Mouse (Mus musculus) thymus, postnatal 25 days (tissue): ENCODE measurements around the gene Slc37a3.
"Not testable (repeated sequence)": the region's sequence is repeated elsewhere in the genome, so short reads cannot be mapped to it uniquely, and the experiment has no call there.

Source experiments
- DNase-seq: peaks from one replicate; pipeline ENCODE4 v3.0.0; 2022

Slc37a3 gene

DNA sequence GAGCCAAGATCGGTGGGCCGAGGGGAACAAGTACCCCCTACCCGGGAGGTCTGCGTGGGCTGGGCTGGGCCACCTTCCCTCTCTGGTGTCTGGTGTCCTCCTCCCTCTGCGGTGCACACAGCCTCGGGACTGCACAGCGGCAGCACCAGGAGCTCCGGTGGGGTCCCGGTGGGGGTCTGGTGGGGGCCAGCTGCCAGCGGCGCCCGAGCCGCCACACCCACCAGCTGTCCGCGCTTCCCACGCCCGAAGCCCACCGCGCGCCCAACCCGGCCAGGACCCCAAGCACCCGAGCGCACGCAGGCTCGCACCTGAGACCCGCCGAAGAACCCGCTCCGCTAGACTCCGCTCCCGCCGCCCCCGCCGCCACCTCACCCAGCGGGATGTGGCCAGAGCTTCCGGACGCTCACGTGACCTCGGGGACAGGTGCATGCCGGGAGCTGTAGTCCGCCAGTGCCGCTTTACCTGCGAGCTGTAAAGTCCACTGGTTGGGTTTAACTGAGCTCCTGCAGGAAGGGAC is at the start of gene Slc37a3:
Gene Slc37a3, minus strand, starts transcription at position 365 of the 517 bp plus-strand sequence.
- DNase-seq = peak; percentile 93

DNA sequence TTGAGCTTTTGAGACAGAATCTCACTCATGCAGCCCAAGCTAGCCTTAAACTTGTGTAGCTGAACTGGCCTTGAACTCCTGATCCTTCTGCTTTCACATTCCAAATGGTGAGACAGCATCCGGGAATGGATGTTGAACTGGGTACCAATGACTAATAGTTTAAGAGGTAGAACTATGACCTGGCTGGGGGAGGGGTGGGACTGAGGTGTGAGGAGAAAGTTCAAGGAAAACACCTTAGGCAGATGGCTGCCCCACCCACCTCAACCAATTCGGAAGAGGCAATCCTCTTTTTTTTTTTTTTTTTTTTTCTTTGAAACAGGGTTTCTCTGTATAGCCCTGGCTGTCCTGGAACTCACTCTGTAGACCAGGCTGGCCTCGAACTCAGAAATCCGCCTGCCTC is 49.2 kb upstream of the Slc37a3 start:
- no peak for DNase-seq

GRCm38 (mm10) chr6:39425181-39425580 is 47.7 kb upstream of the Slc37a3 start:
- DNase-seq = no peak

GRCm38 (mm10) chr6:39423686-39424085 is 46.2 kb upstream of the Slc37a3 start:
- no peak for DNase-seq

- DNase-seq = no peak
These were observed 45.7 kb upstream of the Slc37a3 start for GRCm38 (mm10) chr6:39423130-39423551.

DNA sequence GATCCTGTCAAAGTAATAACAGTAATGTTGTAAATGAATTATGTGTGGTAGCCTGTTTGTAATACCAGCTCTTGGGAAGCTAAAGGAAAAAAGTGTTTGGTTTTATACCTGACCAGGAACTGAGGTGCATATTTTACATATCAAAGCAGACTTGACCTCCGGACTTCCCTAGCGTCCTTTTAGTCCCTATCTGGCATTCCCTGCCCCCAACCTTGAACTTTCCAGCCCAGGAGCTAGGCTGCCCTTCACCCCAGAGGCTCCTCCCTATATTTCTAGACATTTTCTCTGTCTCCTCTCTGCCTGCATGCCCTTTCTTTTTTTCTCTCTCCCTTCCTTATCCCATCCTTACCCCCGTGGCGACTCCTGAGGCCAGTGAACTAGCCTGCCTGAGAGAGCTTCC is 43.4 kb upstream of the Slc37a3 start:
- no peak for DNase-seq

DNA sequence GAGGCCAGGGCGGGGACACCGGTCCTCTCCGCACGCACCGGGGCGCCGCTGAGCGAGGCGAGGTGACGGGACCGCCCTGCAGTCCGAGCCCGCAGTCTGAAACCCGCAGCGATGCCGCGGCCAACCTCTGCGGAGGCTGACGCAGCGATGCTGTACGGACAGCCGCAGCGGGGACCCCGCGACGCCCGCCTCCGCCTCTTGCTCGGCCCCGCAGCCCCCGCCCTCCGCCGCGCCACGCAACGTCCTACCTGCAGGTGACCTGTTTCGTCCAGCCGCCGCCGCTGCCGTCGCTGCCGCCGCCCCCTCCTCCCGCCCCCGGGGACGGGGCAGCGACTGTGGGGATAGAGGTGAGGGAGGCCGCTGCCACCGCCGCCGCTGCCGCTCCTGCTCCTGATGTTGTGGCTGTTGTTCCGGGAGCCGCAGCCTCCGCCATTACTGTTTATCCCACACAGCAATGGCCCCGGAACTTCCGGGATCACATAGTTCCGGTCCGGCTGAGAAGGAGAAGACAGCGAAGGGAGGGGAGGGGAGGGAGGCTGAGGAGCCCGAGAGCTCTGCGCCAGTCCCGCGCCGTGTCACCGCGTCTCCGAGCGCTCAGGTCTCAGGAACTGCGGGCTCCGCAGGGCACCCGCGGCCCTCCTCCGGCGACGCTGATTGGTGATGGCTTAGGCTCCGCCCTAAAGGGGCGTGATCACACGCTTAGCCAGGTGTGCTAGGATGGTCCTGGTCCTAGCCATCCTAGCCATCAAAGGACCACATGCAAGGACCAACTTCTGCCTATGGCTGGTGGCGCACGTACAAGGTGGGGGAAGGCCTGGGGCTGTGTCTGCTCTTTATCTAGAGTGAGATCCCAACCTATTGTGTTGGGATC is 42.6 kb upstream of the Slc37a3 start, which contains the start of gene Mkrn1:
Gene Mkrn1, minus strand, starts transcription at position 612 of the 871 bp plus-strand sequence.
- DNase-seq = peak; percentile 81

GRCm38 (mm10) chr6:39419386-39419850 is 41.9 kb upstream of the Slc37a3 start:
- DNase-seq = no peak

DNA sequence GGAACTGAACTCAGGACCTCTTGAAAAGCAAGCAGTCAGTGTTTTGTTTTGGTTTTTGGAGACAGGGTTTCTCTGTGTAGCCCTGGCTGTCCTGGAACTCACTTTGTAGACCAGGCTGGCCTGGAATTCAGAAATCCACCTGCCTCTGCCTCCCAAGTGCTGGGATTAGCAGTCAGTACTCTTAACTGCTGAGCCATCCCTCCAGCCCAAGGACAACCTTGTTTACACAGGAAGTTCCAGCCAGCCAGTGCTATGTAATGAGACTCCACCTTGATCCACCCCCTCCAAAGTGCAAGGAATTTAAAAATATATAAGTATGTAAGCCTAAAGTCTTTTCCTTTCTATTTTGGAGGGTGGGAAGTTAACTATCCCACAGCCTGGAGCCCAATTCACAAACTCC is 39.2 kb upstream of the Slc37a3 start:
- DNase-seq = not testable (repeated sequence)

DNA sequence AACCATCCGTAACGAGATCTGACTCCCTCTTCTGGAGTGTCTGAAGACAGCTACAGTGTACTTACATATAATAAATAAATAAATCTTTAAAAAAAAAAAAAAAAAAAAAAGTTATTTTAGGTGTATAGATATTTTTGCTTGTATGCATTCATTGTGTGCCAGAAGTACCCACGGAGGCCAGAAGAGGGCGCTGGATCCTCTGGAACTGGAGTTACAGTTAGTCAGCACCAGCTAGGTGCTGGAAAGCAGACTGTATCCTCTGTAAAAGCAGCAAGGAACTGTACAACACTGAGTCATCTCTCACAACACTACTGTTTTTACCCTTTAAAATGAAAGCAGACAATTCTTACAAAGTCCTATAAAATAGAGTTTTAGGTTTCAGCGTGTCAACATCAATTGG is 38.3 kb upstream of the Slc37a3 start:
- DNase-seq = peak; percentile 81

DNA sequence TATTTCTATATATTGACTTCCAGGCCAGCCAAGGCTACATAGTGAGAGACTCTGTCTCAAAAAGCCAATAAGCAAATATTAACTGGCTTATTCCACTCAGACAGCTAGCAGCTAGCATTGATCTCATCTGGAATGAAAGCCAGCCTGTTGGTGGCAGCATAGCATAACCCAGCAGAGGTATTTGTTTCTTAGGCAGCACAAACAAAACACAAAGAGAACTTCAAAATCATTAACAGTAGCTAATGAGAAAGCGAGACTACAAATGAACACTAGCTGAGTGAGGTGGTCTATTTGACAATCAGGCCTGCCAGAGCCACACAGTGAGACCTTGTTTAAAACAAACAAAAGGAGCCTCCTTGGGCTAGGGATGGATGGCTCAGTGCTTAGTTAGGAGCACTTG is 36.6 kb upstream of the Slc37a3 start:
- DNase-seq = no peak

GRCm38 (mm10) chr6:39406480-39406879 is 29.0 kb upstream of the Slc37a3 start:
- DNase-seq = no peak

DNA sequence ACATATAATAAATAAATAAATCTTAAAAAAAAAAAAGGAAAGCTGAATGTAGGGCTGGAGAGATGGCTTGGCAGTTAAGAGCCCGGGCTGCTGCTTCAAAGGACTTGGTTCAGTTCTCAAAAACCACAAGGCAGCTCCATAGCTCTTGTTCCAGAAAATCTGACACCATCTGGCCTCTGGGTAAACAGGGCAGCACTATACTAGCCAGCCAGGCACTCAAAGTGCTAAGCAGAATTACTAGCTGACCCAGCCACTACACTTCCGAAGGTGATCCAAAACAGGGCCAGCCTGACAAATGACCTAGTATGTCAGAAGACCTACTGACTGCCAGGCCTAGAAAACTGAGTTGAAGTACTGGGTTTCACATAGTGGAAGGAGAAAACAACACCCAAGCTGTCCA is 25.7 kb upstream of the Slc37a3 start:
- DNase-seq = no peak

DNA sequence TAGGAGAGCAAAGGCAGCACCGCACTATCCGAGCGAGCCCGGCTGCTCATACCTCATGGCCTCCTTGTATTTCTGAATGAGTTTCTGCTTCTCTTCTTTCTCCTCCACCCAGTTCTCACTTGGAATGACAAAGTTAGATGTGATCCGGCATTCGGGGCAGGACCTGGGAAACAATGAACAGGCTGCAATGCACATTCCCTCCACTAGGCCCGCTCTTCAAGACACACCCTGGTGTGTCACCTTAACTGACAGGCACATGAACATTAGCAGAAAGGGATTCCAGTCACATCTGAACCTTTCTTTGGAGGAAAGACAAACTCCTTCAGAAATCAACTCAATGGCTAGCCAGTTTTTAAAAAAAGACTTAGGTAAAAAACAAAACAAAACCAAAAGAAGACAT is 22.9 kb upstream of the Slc37a3 start:
- no peak for DNase-seq

- no peak for DNase-seq
These were observed 20.9 kb upstream of the Slc37a3 start for GRCm38 (mm10) chr6:39398342-39398741.

DNA sequence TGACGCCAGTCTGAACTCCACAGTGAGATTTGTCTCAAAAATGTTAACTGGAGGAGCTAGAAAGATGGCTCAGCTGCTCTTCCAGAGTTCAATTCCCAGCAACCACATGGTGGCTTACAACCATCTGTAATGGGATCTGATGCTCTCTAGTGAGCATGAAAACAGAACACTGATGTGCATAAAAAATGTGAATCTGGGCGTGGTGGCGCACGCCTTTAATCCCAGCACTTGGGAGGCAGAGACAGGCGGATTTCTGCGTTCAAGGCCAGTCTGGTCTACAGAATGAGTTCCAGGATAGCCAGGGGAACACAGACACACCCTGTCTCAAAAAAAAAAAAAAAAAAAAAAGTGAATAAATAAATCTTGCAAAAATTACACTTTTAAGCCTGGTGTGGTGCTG is 19.6 kb upstream of the Slc37a3 start:
- no peak for DNase-seq

DNA sequence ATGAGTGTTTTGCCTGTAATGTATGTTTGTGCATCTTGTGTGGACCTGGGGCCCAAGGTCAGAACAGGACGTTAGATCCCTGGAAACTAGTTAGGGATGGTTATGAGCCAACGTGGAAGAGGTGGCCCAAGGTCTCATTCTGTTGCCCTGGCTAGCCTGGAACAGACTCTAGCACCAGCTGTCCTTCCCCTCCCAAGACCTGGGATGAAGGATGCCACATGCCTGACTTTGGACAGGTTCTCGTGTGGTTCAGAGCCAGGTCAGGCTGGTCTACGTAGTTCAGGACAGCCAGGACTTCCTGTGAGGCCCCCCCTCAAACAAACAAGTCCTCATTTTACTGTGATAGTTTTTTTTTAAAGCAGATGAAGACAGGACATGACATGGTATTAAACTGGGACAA is 18.4 kb upstream of the Slc37a3 start:
- no peak for DNase-seq

- DNase-seq = no peak
These were observed 18.0 kb upstream of the Slc37a3 start for GRCm38 (mm10) chr6:39395471-39395870.

DNA sequence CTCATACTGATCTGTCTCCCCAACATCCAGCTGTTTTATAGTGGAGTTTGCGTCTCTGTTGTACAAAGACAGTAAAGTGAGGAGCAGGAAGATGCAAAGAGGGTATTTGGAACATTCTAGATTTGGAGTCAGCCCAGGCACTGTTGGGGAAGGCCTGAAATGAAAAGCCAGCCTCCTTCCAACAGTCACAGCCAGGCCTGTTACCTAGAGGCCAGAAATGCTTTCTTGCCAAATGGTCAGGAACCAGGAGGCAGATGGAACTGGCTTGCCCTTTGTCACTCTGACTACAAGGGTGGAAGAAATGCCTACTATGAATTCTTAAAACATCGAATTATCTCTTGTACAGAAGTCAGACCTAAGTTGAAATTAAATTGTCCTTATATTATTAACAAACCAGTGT is 12.5 kb upstream of the Slc37a3 start:
- DNase-seq = no peak

DNA sequence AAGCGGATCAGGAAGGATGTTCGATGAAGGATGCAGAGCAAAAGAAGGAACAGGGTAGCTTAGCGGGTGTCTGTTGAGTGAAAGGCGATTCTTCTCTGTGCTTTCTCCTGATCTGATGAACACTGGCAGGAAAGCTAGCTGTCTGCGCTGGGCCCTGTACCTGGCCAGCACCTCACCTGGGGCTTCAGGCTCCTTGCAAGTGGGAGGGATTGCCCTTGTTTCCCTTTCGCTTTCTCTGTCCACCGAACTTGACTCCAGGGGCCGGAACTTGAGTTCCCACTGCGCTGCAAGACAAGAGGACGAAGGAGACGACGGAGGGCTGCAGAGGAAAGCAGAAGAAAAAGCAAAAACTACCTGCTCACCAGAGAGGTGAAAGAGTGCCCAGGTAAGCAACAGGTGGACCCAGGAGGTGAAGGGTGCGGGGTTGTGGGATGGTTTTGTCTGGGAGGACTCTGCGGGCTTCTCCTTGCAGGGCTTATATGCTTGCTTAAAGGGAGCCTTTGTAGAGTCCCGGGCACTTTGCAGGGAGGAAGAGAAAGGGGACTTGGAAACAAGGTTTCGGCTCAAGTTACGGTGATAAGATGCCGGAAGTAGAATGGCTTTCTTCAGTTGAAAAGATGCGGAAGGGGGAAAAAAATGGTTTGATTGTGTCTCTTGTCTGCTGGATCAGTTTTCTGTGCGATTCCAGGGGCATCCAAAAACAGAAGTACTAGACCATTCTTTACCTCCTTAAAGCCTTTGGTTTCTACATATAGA is 3.8 kb upstream of the Slc37a3 start, which contains the start of gene Rab19:
Gene Rab19, plus strand, starts transcription at position 51 of the 756 bp plus-strand sequence.
- DNase-seq = peak; percentile 57

GRCm38 (mm10) chr6:39380276-39380675 is 2.8 kb upstream of the Slc37a3 start:
- DNase-seq = no peak

DNA sequence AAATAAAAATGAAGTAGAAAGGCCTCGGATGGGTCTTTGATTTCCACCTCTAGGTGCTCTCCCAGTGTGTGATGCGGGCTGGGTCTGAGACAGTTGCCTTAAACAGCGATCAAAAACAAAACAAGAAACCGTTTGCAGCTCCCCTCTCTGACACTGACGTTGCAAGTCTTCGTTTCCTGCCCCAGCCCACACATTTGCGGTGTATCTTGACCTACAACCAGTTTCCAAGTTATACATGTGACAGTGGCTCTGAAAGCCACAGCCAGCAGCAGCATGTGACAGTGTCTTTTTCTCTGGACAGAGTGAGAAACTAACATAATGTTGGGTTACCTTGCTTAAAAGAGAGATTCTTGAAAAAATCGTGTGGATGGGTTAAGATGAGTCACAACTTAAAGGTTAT is 2.3 kb upstream of the Slc37a3 start:
- DNase-seq = peak; percentile 79

DNA sequence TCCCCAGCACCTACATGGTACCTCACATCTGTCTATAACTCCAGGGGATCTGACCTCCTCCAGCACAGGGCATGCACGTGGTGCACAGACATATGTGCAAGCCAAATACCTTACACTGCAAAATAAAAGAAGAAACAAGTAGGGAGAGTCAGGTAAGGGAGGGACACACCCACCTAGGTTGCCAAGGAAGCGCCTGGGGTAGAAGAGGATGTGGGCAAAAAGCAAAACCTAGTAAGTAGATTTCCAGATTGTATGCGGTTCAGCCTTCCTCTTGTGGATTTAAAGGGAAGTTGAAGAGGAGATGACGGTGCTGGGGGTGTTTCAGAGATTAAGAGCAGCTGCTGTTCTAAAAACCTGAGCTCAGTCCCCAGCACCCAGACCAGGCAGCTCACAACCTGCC is 1.7 kb upstream of the Slc37a3 start:
- DNase-seq = peak; percentile 68
